Mouse (Mus musculus) forebrain, postnatal 0 days (tissue): ENCODE data around the gene Pgpep1l. TPM values are rescaled to one million over a fixed set of nuclear protein-coding genes. Genes with fewer than 3 reads are reported as not detected.

Experiments
- ATAC-seq: fragments of 200-750 bp; cut with Nextera tagmentation; 2 replicates; pipeline ENCODE4 v1.8.0; 2017; ENCODE audit warnings: mild to moderate bottlenecking, moderate library complexity
- DNase-seq: peaks from one replicate; pipeline ENCODE4 v3.0.0-alpha.2; 2015
- H3K27ac ChIP-seq: fragments of 300-500 bp; sonication (generic); 2 replicates; pipeline ENCODE4 v1.5.1; 2014; ENCODE audit warnings: low read depth, mild to moderate bottlenecking, antibody characterized with exemption, low read length, moderate library complexity, mixed read lengths
- H3K27me3 ChIP-seq: fragments of 300-500 bp; sonication (generic); 2 replicates; pipeline ENCODE4 v1.6.1; 2014; ENCODE audit warnings: mild to moderate bottlenecking, low read length, mixed read lengths; ENCODE audit not compliant: insufficient read depth
- H3K36me3 ChIP-seq: fragments of 300-500 bp; sonication (generic); 2 replicates; pipeline ENCODE4 v1.6.1; 2014; ENCODE audit warnings: mild to moderate bottlenecking, moderate library complexity; ENCODE audit not compliant: insufficient read depth
- H3K4me1 ChIP-seq: fragments of 300-500 bp; sonication (generic); 2 replicates; pipeline ENCODE4 v1.6.1; 2014; ENCODE audit warnings: antibody characterized with exemption; ENCODE audit not compliant: insufficient read depth
- H3K4me2 ChIP-seq: fragments of 300-500 bp; sonication (generic); 2 replicates; pipeline ENCODE4 v1.6.1; 2014; ENCODE audit warnings: low read depth, mild to moderate bottlenecking, moderate library complexity
- H3K4me3 ChIP-seq: fragments of 300-500 bp; sonication (generic); 2 replicates; pipeline ENCODE4 v1.5.1; 2014; ENCODE audit warnings: low read depth, low read length, mixed read lengths
- H3K9ac ChIP-seq: fragments of 300-500 bp; sonication (generic); 2 replicates; pipeline ENCODE4 v1.6.1; 2014; ENCODE audit warnings: mild to moderate bottlenecking
- H3K9me3 ChIP-seq: fragments of 300-500 bp; sonication (generic); 2 replicates; pipeline ENCODE4 v1.6.1; 2016; ENCODE audit warnings: low read length
- CTCF ChIP-seq: sonication (generic); IDR thresholded peaks from 2 replicates; pipeline ENCODE4 v1.5.1; 2016; ENCODE audit warnings: antibody characterized with exemption, control low read depth, low read depth
- WGBS: fragments of 180-500 bp; shearing (Covaris S2); extraction: QIAGEN DNeasy Blood & Tissue Kit; methylation state at CpG from one replicate; pipeline ENCODE4 v1.1.7; 2014; 5-methylcytosine and 5-hydroxymethylcytosine counted together
- polyA plus RNA-seq: library from polyadenylated mRNA; unstranded; fragments of >200 nt; fragmentation: Nextera tagmentation; extraction: Ambion mirVana; gene quantifications from 2 replicates; pipeline ENCODE4 v1.2.1, GENCODE M21; 2015
- total RNA-seq: library from RNA; depleted of rRNA; stranded (reverse); fragments of >200 nt; gene quantifications from 2 replicates; pipeline ENCODE4 v1.2.3, GENCODE M21; 2014

The Pgpep1l gene
- total and polyA plus RNA-seq, 2 experiments from 2014 or later, result 1.0 TPM; not detected in 1

GRCm38 (mm10) chr7:68245681-68246080 is 18.4 kb downstream of the Pgpep1l start:
- Histone ChIP-seq H3K9me3 (no peaks in the 10 kb centered on the region), H3K4me3 (no peak overlapping the region), H3K9ac (no peak overlapping the region), H3K36me3 (no peaks in the 10 kb centered on the region), H3K27me3 (no peaks in the 10 kb centered on the region), H3K27ac (no peak overlapping the region), H3K4me2 (no peak overlapping the region), H3K4me1 (no peaks in the 10 kb centered on the region)
- 52% methylated on average over 4 of the region's 4 CpGs for WGBS
- no peak for ATAC-seq
- no peak for DNase-seq
- no peak for TF ChIP-seq CTCF

- H3K4me3 ChIP-seq, result no peak overlapping the region
- H3K4me2 ChIP-seq, result no peak overlapping the region
- 84% methylated on average over 9 of the region's 9 CpGs for WGBS
- no peak for TF ChIP-seq CTCF
- no peak for ATAC-seq
- no peaks in the 10 kb centered on the region for H3K36me3 ChIP-seq
- no peaks in the 10 kb centered on the region for H3K27me3 ChIP-seq
- H3K9me3 ChIP-seq, result no peaks in the 10 kb centered on the region
- no peak overlapping the region for H3K9ac ChIP-seq
- no peaks in the 10 kb centered on the region for H3K4me1 ChIP-seq
- DNase-seq, result no peak
- H3K27ac ChIP-seq, result no peak overlapping the region
These were observed 22.8 kb downstream of the Pgpep1l start for GRCm38 (mm10) chr7:68241205-68241604.

GRCm38 (mm10) chr7:68239220-68239827 is 24.7 kb downstream of the Pgpep1l start:
- ATAC-seq (no peak), DNase-seq (no peak)
- no peaks in the 10 kb centered on the region for H3K9me3 ChIP-seq
- no peaks in the 10 kb centered on the region for H3K4me1 ChIP-seq
- 70% methylated on average over 11 of the region's 11 CpGs for WGBS
- H3K4me2 ChIP-seq, result no peak overlapping the region
- no peaks in the 10 kb centered on the region for H3K27me3 ChIP-seq
- H3K36me3 ChIP-seq, result no peaks in the 10 kb centered on the region
- no peak overlapping the region for H3K9ac ChIP-seq
- no peak overlapping the region for H3K27ac ChIP-seq
- H3K4me3 ChIP-seq, result no peak overlapping the region
- no peak for TF ChIP-seq CTCF

GRCm38 (mm10) chr7:68236817-68237216 is 27.2 kb downstream of the Pgpep1l start:
- DNase-seq, result no peak
- Histone ChIP-seq H3K27ac (no peak overlapping the region), H3K36me3 (no peaks in the 10 kb centered on the region), H3K4me1 (peaks cover 5% of the 10 kb centered on the region; the same call in 1 of the 2 replicates), H3K4me2 (no peak overlapping the region), H3K9me3 (no peaks in the 10 kb centered on the region), H3K4me3 (no peak overlapping the region), H3K27me3 (no peaks in the 10 kb centered on the region), H3K9ac (no peak overlapping the region)
- WGBS, result 79% methylated on average over 8 of the region's 8 CpGs
- no peak for TF ChIP-seq CTCF
- ATAC-seq, result no peak

GRCm38 (mm10) chr7:68233619-68234223 is 30.3 kb downstream of the Pgpep1l start:
- Histone ChIP-seq H3K4me2 (no peak overlapping the region), H3K27me3 (no peaks in the 10 kb centered on the region), H3K9me3 (no peaks in the 10 kb centered on the region), H3K4me1 (peaks cover 5% of the 10 kb centered on the region; the same call in 1 of the 2 replicates), H3K27ac (no peak overlapping the region), H3K9ac (no peak overlapping the region), H3K36me3 (peaks cover 8% of the 10 kb centered on the region; the same call in 1 of the 2 replicates), H3K4me3 (no peak overlapping the region)
- no peak for TF ChIP-seq CTCF
- ATAC-seq (peak; percentile 80), DNase-seq (peak; percentile 63)
- 26% methylated on average over 13 of the region's 13 CpGs for WGBS

- 78% methylated on average over 5 of the region's 5 CpGs for WGBS
- ATAC-seq, result no peak
- peaks cover 15% of the 10 kb centered on the region; the same call in 1 of the 2 replicates for H3K36me3 ChIP-seq
- no peak for TF ChIP-seq CTCF
- H3K27ac ChIP-seq, result no peak overlapping the region
- no peak overlapping the region for H3K4me3 ChIP-seq
- H3K9ac ChIP-seq, result no peak overlapping the region
- no peaks in the 10 kb centered on the region for H3K9me3 ChIP-seq
- no peaks in the 10 kb centered on the region for H3K27me3 ChIP-seq
- peaks cover 5% of the 10 kb centered on the region; the same call in 1 of the 2 replicates for H3K4me1 ChIP-seq
- DNase-seq, result no peak
- no peak overlapping the region for H3K4me2 ChIP-seq
These were observed 31.5 kb downstream of the Pgpep1l start for GRCm38 (mm10) chr7:68232521-68232920.

- 63% methylated on average over 9 of the region's 9 CpGs for WGBS
- H3K9me3 ChIP-seq, result no peaks in the 10 kb centered on the region
- H3K4me2 ChIP-seq, result no peak overlapping the region
- no peak for ATAC-seq
- no peak overlapping the region for H3K9ac ChIP-seq
- peaks cover 5% of the 10 kb centered on the region; the same call in 1 of the 2 replicates for H3K4me1 ChIP-seq
- H3K36me3 ChIP-seq, result peaks cover 24% of the 10 kb centered on the region
- TF ChIP-seq CTCF, result no peak
- H3K4me3 ChIP-seq, result no peak overlapping the region
- no peak for DNase-seq
- no peak overlapping the region for H3K27ac ChIP-seq
- H3K27me3 ChIP-seq, result no peaks in the 10 kb centered on the region
These were observed 33.2 kb downstream of the Pgpep1l start for GRCm38 (mm10) chr7:68230831-68231230.
